Mouse (Mus musculus): Measurements from ENCODE around the gene Grasp. TPM values are rescaled to one million over a fixed set of nuclear protein-coding genes. Genes with fewer than 3 reads are reported as not detected.
A peak's percentile ranks its signal among the peaks of the same experiment; 100 is the strongest.

Gene Grasp
- polyA plus RNA-seq, 2 experiments: 7.5 to 20.5 TPM

GRCm38 (mm10) chr15:101248029-101248710, 24.2 kb downstream of the Grasp start:
- DNase-seq (ENCODE audit: low spot score): no peak
- H3K27ac ChIP-seq (replicated peaks; ENCODE audit: low read depth, low read length): peak overlapping the region; percentile 69; the same call in 1 of the 2 replicates

GRCm38 (mm10) chr15:101250220-101250800, 26.3 kb downstream of the Grasp start:
- no peak overlapping the region for H3K4me3 ChIP-seq (replicated peaks; ENCODE audit: low read length)
- DNase-seq (ENCODE audit: low spot score) (no peak), ATAC-seq (ENCODE audit: low FRiP score, low read depth) (no peak)
- H3K4me2 ChIP-seq (replicated peaks; ENCODE audit: low read depth, low read length, severe bottlenecking): no peak overlapping the region
- no peak overlapping the region for H3K27ac ChIP-seq (replicated peaks; ENCODE audit: low read depth, low read length)
- no peaks in the 10 kb centered on the region for H3K27me3 ChIP-seq (ENCODE audit: control insufficient read depth, insufficient read depth, low read length)
- WGBS: 78% methylated on average over 9 of the region's 9 CpGs
- no peak for TF ChIP-seq POLR2A (IDR thresholded peaks at IDR 0.05; ENCODE audit: borderline replicate concordance, extremely low read depth, insufficient read depth, insufficient read length)
- no peak overlapping the region for H3K9ac ChIP-seq (ENCODE audit: low read depth, low read length, severe bottlenecking)
- no peaks in the 10 kb centered on the region for H3K36me3 ChIP-seq (ENCODE audit: control insufficient read depth, insufficient read depth, low read length)
- H3K4me1 ChIP-seq (ENCODE audit: control insufficient read depth, insufficient read depth, low read length): peaks cover 37% of the 10 kb centered on the region
- no peaks in the 10 kb centered on the region for H3K9me3 ChIP-seq (ENCODE audit: control insufficient read depth, low read length)

More at GRCm38 (mm10) chr15:101248029-101248710, 24.2 kb downstream of the Grasp start:
- Histone ChIP-seq H3K9me3 (ENCODE audit: control insufficient read depth, low read length) (no peaks in the 10 kb centered on the region), H3K36me3 (ENCODE audit: control insufficient read depth, insufficient read depth, low read length) (no peaks in the 10 kb centered on the region), H3K9ac (ENCODE audit: low read depth, low read length, severe bottlenecking) (no peak overlapping the region), H3K4me1 (ENCODE audit: control insufficient read depth, insufficient read depth, low read length) (peaks cover 27% of the 10 kb centered on the region), H3K4me3 (replicated peaks; ENCODE audit: low read length) (no peak overlapping the region), H3K27me3 (ENCODE audit: control insufficient read depth, insufficient read depth, low read length) (no peaks in the 10 kb centered on the region), H3K4me2 (replicated peaks; ENCODE audit: low read depth, low read length, severe bottlenecking) (no peak overlapping the region)
- no peak for TF ChIP-seq POLR2A (IDR thresholded peaks at IDR 0.05; ENCODE audit: borderline replicate concordance, extremely low read depth, insufficient read depth, insufficient read length)
- WGBS: 54% methylated on average over 5 of the region's 5 CpGs
- no peak for ATAC-seq (ENCODE audit: low FRiP score, low read depth)

GRCm38 (mm10) chr15:101251930-101252329, 27.9 kb downstream of the Grasp start:
- no peak overlapping the region for H3K4me2 ChIP-seq (replicated peaks; ENCODE audit: low read depth, low read length, severe bottlenecking)
- 83% methylated on average over 5 of the region's 5 CpGs for WGBS
- H3K4me3 ChIP-seq (replicated peaks; ENCODE audit: low read length): no peak overlapping the region
- H3K27ac ChIP-seq (replicated peaks; ENCODE audit: low read depth, low read length): no peak overlapping the region
- no peak for DNase-seq (ENCODE audit: low spot score)
- no peak for ATAC-seq (ENCODE audit: low FRiP score, low read depth)
- no peaks in the 10 kb centered on the region for H3K9me3 ChIP-seq (ENCODE audit: control insufficient read depth, low read length)
- no peak for TF ChIP-seq POLR2A (IDR thresholded peaks at IDR 0.05; ENCODE audit: borderline replicate concordance, extremely low read depth, insufficient read depth, insufficient read length)
- peaks cover 27% of the 10 kb centered on the region for H3K4me1 ChIP-seq (ENCODE audit: control insufficient read depth, insufficient read depth, low read length)
- H3K9ac ChIP-seq (ENCODE audit: low read depth, low read length, severe bottlenecking): no peak overlapping the region
- no peaks in the 10 kb centered on the region for H3K27me3 ChIP-seq (ENCODE audit: control insufficient read depth, insufficient read depth, low read length)
- no peaks in the 10 kb centered on the region for H3K36me3 ChIP-seq (ENCODE audit: control insufficient read depth, insufficient read depth, low read length)

GRCm38 (mm10) chr15:101252614-101253013, 28.6 kb downstream of the Grasp start:
- Histone ChIP-seq H3K36me3 (ENCODE audit: control insufficient read depth, insufficient read depth, low read length) (no peaks in the 10 kb centered on the region), H3K9me3 (ENCODE audit: control insufficient read depth, low read length) (no peaks in the 10 kb centered on the region), H3K27ac (replicated peaks; ENCODE audit: low read depth, low read length) (no peak overlapping the region), H3K4me2 (replicated peaks; ENCODE audit: low read depth, low read length, severe bottlenecking) (no peak overlapping the region), H3K4me1 (ENCODE audit: control insufficient read depth, insufficient read depth, low read length) (peaks cover 21% of the 10 kb centered on the region), H3K27me3 (ENCODE audit: control insufficient read depth, insufficient read depth, low read length) (no peaks in the 10 kb centered on the region), H3K9ac (ENCODE audit: low read depth, low read length, severe bottlenecking) (no peak overlapping the region), H3K4me3 (replicated peaks; ENCODE audit: low read length) (no peak overlapping the region)
- no peak for ATAC-seq (ENCODE audit: low FRiP score, low read depth)
- no peak for TF ChIP-seq POLR2A (IDR thresholded peaks at IDR 0.05; ENCODE audit: borderline replicate concordance, extremely low read depth, insufficient read depth, insufficient read length)
- no peak for DNase-seq (ENCODE audit: low spot score)
- 85% methylated on average over 6 of the region's 6 CpGs for WGBS

- Histone ChIP-seq H3K9me3 (ENCODE audit: control insufficient read depth, low read length) (no peaks in the 10 kb centered on the region), H3K4me1 (ENCODE audit: control insufficient read depth, insufficient read depth, low read length) (peaks cover 13% of the 10 kb centered on the region), H3K36me3 (ENCODE audit: control insufficient read depth, insufficient read depth, low read length) (no peaks in the 10 kb centered on the region), H3K9ac (ENCODE audit: low read depth, low read length, severe bottlenecking) (peak overlapping the region; percentile 75), H3K4me2 (replicated peaks; ENCODE audit: low read depth, low read length, severe bottlenecking) (peak overlapping the region; percentile 89), H3K4me3 (replicated peaks; ENCODE audit: low read length) (peak overlapping the region; percentile 66), H3K27me3 (ENCODE audit: control insufficient read depth, insufficient read depth, low read length) (no peaks in the 10 kb centered on the region), H3K27ac (replicated peaks; ENCODE audit: low read depth, low read length) (peak overlapping the region; percentile 20; the same call in 1 of the 2 replicates)
- 21% methylated on average over 3 of the region's 3 CpGs for WGBS
- DNase-seq (ENCODE audit: low spot score): no peak
- no peak for ATAC-seq (ENCODE audit: low FRiP score, low read depth)
- TF ChIP-seq POLR2A (IDR thresholded peaks at IDR 0.05; ENCODE audit: borderline replicate concordance, extremely low read depth, insufficient read depth, insufficient read length): no peak
These were observed 29.5 kb downstream of the Grasp start for GRCm38 (mm10) chr15:101253563-101253885.

Data from limb, embryonic 14.5 days (tissue).